Mouse (Mus musculus) stomach, embryonic 16.5 days (tissue): ENCODE data around the gene Plcb1. TPM values are rescaled to one million over a fixed set of nuclear protein-coding genes. Genes with fewer than 3 reads are reported as not detected.

Experiments used
- ATAC-seq: fragments of 200-750 bp; cut with Nextera tagmentation; 2 replicates; pipeline ENCODE4 v1.8.0; 2017; ENCODE audit warnings: moderate number of reproducible peaks, moderate TSS enrichment; ENCODE audit not compliant: insufficient read depth, low FRiP score
- H3K27ac ChIP-seq: fragments of 300-500 bp; sonication (generic); 2 replicates; pipeline ENCODE4 v1.5.1; 2014; ENCODE audit warnings: low read length
- H3K27me3 ChIP-seq: fragments of 300-500 bp; sonication (generic); 2 replicates; pipeline ENCODE4 v1.6.1; 2014; ENCODE audit warnings: low read length, control low read depth, mixed read lengths; ENCODE audit not compliant: control insufficient read depth, insufficient read depth
- H3K36me3 ChIP-seq: fragments of 300-500 bp; sonication (generic); 2 replicates; pipeline ENCODE4 v1.6.1; 2014; ENCODE audit warnings: low read length; ENCODE audit not compliant: control insufficient read depth, insufficient read depth
- H3K4me1 ChIP-seq: fragments of 300-500 bp; sonication (generic); 2 replicates; pipeline ENCODE4 v1.6.1; 2014; ENCODE audit warnings: low read length, control low read depth, mixed read lengths; ENCODE audit not compliant: control insufficient read depth, insufficient read depth
- H3K4me2 ChIP-seq: fragments of 300-500 bp; sonication (generic); 2 replicates; pipeline ENCODE4 v1.6.1; 2014; ENCODE audit warnings: low read depth, low read length, mixed read lengths
- H3K4me3 ChIP-seq: fragments of 300-500 bp; sonication (generic); replicated peaks from 2 replicates; pipeline ENCODE4 v1.5.1; 2014; ENCODE audit warnings: mild to moderate bottlenecking, low read length
- H3K9ac ChIP-seq: fragments of 300-500 bp; sonication (generic); 2 replicates; pipeline ENCODE4 v1.6.1; 2014; ENCODE audit warnings: low read length
- H3K9me3 ChIP-seq: fragments of 300-500 bp; sonication (generic); replicated peaks from 2 replicates; pipeline ENCODE4 v1.6.1; 2016; ENCODE audit warnings: low read length, control low read depth; ENCODE audit not compliant: control insufficient read depth
- WGBS: fragments of 180-500 bp; shearing (Covaris S2); extraction: QIAGEN DNeasy Blood & Tissue Kit; methylation state at CpG from one replicate; pipeline ENCODE4 v1.1.7; 2014; 5-methylcytosine and 5-hydroxymethylcytosine counted together
- polyA plus RNA-seq: library from polyadenylated mRNA; unstranded; fragments of >200 nt; fragmentation: Nextera tagmentation; extraction: Ambion mirVana; gene quantifications from 2 replicates; pipeline ENCODE4 v1.2.1, GENCODE M21; 2015

The Plcb1 gene
- polyA plus RNA-seq, 1 experiment from 2014 or later: 11.9 TPM

DNA sequence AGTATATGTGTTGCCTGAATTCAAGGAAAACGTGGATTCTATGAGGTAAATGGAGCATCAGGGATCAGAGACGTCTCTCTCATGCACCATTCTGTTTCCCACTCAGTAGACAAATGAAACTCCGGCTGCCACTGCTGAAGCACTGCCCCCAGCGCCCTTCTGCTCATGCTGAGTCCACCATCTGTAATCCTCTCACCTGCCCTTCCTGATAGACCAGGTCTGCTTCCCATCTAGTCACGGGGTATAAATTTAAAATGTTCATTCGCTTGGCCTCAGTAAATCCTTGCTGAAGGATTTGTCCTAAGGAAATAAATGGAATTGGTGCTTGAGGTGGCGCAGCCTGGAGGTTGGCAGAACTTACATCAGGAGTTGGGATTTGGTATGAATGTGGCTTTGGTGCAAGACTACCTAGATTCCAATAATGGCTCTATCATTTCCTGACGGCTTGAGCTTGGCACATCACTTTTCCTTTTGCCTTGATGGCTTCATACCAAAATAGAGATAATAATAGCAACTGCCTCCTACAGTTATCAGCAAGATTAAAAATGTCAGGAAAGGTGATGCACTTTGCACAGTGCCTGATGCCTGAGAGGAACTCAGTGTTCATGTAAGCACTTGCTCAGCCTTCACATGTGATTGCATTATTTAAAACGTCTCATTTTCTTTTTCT, 134.9 kb downstream of the Plcb1 start:
- Histone ChIP-seq H3K36me3 (no peaks in the 10 kb centered on the region), H3K9me3 (no peaks in the 10 kb centered on the region), H3K27ac (no peak overlapping the region), H3K4me3 (no peak overlapping the region), H3K4me1 (no peaks in the 10 kb centered on the region), H3K9ac (no peak overlapping the region), H3K27me3 (no peaks in the 10 kb centered on the region), H3K4me2 (no peak overlapping the region)
- ATAC-seq: no peak
- 78% methylated on average over 9 of the region's 9 CpGs for WGBS

- Histone ChIP-seq H3K4me2 (no peak overlapping the region), H3K9ac (no peak overlapping the region), H3K27me3 (no peaks in the 10 kb centered on the region), H3K27ac (no peak overlapping the region), H3K36me3 (no peaks in the 10 kb centered on the region), H3K4me1 (no peaks in the 10 kb centered on the region), H3K4me3 (no peak overlapping the region), H3K9me3 (no peaks in the 10 kb centered on the region)
- 83% methylated on average over 10 of the region's 10 CpGs for WGBS
- no peak for ATAC-seq
Observed at GRCm38 (mm10) chr2:134922636-134923375, 136.9 kb downstream of the Plcb1 start.

DNA sequence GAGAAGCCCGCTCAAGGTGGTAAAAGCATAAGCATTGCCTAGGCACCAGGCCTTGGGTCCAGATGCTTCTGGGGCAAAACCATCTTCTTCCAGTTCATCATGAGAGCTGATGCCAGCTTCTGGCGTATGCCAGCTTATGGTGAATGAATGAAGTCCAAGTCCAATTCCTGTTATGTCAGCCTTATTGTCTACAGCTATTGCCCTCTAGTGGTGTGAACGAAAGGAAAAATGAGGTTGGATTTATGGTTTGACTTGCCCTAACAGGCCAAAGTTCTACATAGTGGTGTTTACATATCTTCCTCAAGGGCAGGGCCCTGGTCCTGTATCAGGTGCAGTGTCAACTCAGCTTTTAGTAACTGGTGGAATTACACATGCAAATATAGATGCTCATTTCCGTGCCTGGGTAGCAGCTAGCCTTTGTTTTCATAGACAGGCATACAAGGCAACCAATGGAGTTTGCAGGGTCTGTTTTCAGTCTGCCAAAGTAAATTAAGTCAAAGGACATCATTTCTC, 138.3 kb downstream of the Plcb1 start:
- Histone ChIP-seq H3K27me3 (no peaks in the 10 kb centered on the region), H3K4me3 (no peak overlapping the region), H3K9me3 (no peaks in the 10 kb centered on the region), H3K4me2 (no peak overlapping the region), H3K4me1 (no peaks in the 10 kb centered on the region), H3K9ac (no peak overlapping the region), H3K27ac (no peak overlapping the region), H3K36me3 (no peaks in the 10 kb centered on the region)
- WGBS: 81% methylated on average over 4 of the region's 4 CpGs
- no peak for ATAC-seq

DNA sequence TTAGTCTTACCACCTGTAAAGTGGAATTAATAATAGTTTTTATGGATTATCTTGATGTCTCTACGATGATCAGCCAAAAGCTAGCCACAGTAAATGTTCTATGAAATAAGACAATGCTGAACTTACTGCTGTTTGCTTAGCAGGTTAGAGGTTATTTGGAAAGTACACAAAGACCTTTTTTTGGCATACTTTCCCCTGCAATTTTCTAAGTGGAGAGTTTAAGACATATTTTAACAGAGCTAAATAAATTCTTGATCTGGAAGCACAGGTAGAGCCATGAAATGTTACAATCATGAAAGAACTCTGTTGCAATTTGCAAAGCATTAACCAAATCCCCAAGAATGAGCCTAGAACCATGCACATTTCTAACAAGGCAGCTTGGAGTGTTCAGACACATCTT, 140.4 kb downstream of the Plcb1 start:
- 0 out of 2 replicates have a peak, but pooled peaks cover 2% of the 10 kb centered on the region for H3K4me1 ChIP-seq
- no peak overlapping the region for H3K4me3 ChIP-seq
- H3K9me3 ChIP-seq: no peaks in the 10 kb centered on the region
- H3K27me3 ChIP-seq: no peaks in the 10 kb centered on the region
- H3K27ac ChIP-seq: no peak overlapping the region
- no peak overlapping the region for H3K9ac ChIP-seq
- ATAC-seq: no peak
- 58% methylated on average over 1 of the region's 1 CpGs for WGBS
- H3K36me3 ChIP-seq: no peaks in the 10 kb centered on the region
- no peak overlapping the region for H3K4me2 ChIP-seq

GRCm38 (mm10) chr2:134927072-134927471, 141.2 kb downstream of the Plcb1 start:
- Histone ChIP-seq H3K4me3 (no peak overlapping the region), H3K4me1 (0 out of 2 replicates have a peak, but pooled peaks cover 5% of the 10 kb centered on the region), H3K4me2 (no peak overlapping the region), H3K9ac (no peak overlapping the region), H3K36me3 (no peaks in the 10 kb centered on the region), H3K27ac (no peak overlapping the region), H3K27me3 (no peaks in the 10 kb centered on the region), H3K9me3 (no peaks in the 10 kb centered on the region)
- WGBS: 43% methylated on average over 5 of the region's 5 CpGs
- ATAC-seq: no peak

DNA sequence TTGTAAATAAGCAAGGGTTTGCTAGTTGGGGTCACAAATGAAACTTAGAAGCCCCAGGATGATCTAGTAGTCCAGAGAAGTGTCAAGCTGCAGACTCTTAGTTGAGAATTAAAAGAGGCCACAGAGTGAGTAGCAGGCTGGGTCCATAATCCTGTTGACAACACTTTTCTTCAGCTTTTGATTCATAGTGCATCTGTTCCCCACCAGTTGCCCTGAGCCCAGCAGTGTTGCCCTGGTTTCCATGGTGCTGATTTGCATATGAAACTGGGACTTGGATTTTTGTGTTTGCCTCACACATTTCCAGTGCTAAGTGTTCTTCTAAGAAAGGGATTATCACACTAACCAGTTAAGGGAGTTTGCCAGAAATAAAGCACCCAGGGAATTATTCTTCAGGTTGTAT, 143.6 kb downstream of the Plcb1 start:
- Histone ChIP-seq H3K4me1 (0 out of 2 replicates have a peak, but pooled peaks cover 5% of the 10 kb centered on the region), H3K27me3 (no peaks in the 10 kb centered on the region), H3K27ac (no peak overlapping the region), H3K9me3 (no peaks in the 10 kb centered on the region), H3K4me3 (no peak overlapping the region), H3K4me2 (no peak overlapping the region), H3K36me3 (no peaks in the 10 kb centered on the region), H3K9ac (no peak overlapping the region)
- ATAC-seq: no peak

- H3K9me3 ChIP-seq: no peaks in the 10 kb centered on the region
- no peak overlapping the region for H3K27ac ChIP-seq
Observed at GRCm38 (mm10) chr2:134930961-134931360, 145.1 kb downstream of the Plcb1 start.

DNA sequence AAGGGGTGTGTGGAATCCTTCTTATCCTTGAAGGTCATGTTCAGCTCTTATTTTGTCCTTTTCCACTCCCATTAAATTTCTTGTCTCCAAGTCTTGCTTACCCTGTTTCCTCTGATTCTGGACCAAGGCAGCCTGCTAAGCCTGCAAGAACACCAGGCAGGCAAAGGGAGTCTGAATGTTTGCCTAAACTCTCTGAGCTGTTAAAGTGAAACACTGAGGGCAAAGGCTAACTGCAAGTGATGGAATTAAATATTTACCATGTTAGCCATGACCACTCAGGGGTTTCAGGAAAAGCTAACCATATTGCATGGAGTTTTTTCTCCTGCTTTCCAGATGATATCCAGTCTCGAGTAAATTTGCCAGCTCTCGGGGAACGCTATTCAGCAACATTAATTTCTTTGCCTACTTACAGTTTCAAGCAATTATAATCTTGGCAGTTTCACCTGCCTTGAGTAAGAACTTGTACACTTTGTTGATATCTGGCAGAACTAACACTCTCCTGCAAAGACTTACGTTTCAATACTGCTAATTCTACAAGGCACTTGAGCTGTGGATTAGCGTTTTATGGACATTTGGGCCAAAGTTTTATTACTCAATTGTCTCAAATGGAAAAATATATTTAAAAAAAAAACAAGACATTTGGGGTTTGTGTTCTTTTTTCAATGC, 146.0 kb downstream of the Plcb1 start:
- 48% methylated on average over 5 of the region's 5 CpGs for WGBS
- Histone ChIP-seq H3K36me3 (no peaks in the 10 kb centered on the region), H3K27ac (no peak overlapping the region)

More at GRCm38 (mm10) chr2:134930961-134931360, 145.1 kb downstream of the Plcb1 start:
- no peak for ATAC-seq
- H3K27me3 ChIP-seq: no peaks in the 10 kb centered on the region
- no peak overlapping the region for H3K4me3 ChIP-seq
- no peak overlapping the region for H3K4me2 ChIP-seq
- no peak overlapping the region for H3K9ac ChIP-seq
- WGBS: 67% methylated on average over 4 of the region's 4 CpGs
- no peaks in the 10 kb centered on the region for H3K36me3 ChIP-seq
- 0 out of 2 replicates have a peak, but pooled peaks cover 5% of the 10 kb centered on the region for H3K4me1 ChIP-seq

GRCm38 (mm10) chr2:134935469-134935868, 149.6 kb downstream of the Plcb1 start:
- 85% methylated on average over 2 of the region's 2 CpGs for WGBS
- no peak overlapping the region for H3K27ac ChIP-seq
- H3K4me1 ChIP-seq: 0 out of 2 replicates have a peak, but pooled peaks cover 5% of the 10 kb centered on the region
- H3K9ac ChIP-seq: no peak overlapping the region
- H3K4me3 ChIP-seq: no peak overlapping the region
- no peaks in the 10 kb centered on the region for H3K36me3 ChIP-seq
- no peaks in the 10 kb centered on the region for H3K9me3 ChIP-seq
- no peaks in the 10 kb centered on the region for H3K27me3 ChIP-seq
- H3K4me2 ChIP-seq: no peak overlapping the region
- no peak for ATAC-seq

More for the DNA sequence above, 146.0 kb downstream of the Plcb1 start:
- H3K4me2 ChIP-seq: no peak overlapping the region
- H3K9me3 ChIP-seq: no peaks in the 10 kb centered on the region
- H3K4me3 ChIP-seq: no peak overlapping the region
- H3K4me1 ChIP-seq: 0 out of 2 replicates have a peak, but pooled peaks cover 5% of the 10 kb centered on the region
- H3K27me3 ChIP-seq: no peaks in the 10 kb centered on the region
- H3K9ac ChIP-seq: no peak overlapping the region
- peak; percentile 72; the same call in 1 of the 2 replicates for ATAC-seq
